Mouse (Mus musculus) lung, adult 2 months (tissue): ENCODE measurements at regions not wholly inside any gene's neighbourhood (a gene's known extent, or its start where the extent isn't known, plus 50 kb on each side); places are given as distances from the start of the nearest gene placed in this dataset.

Experiments used
- CTCF ChIP-seq: fragments of 200-500 bp; IDR thresholded peaks from 2 replicates; pipeline ENCODE4 v1.5.1; 2011; ENCODE audit warnings: mild to moderate bottlenecking, low read length, control low read depth; ENCODE audit not compliant: insufficient read depth
- POLR2A ChIP-seq: fragments of 200-500 bp; IDR thresholded peaks from 2 replicates; pipeline ENCODE4 v1.6.1; 2011; ENCODE audit warnings: low read depth, mild to moderate bottlenecking, control low read depth, low read length, borderline replicate concordance; ENCODE audit errors: extremely low read depth

DNA sequence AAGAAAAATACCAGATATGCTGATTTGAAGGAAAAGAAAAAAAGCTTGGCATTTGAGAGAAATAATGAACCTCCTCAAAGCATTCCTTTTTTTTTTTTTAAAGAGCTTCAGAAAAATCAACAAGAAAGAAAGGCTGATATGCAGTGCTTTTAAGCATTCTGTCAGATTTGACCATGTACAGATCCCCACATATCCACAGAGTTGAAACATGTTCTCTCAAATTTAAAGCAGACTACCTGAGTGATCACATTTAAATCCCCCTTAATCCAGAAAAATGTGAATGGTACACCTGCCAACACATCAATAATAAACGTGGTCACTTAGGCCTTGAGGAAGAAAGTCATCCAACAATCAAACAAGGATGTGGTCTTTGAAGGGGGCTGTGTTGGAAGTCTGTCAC is 107.1 kb upstream of the Igf1 start:
- no peak for TF ChIP-seq POLR2A
- TF ChIP-seq CTCF: no peak
